In genomic region chr10:108904371-108904770, GRCm38 (mm10) we compare ENCODE assay signal across 16 mouse cellular contexts.
"Had no signal": no experiment of that assay in that cellular context is flagged by ENCODE, and none has a peak within 500 bp of the region (broad histone marks: within the 10 kb centered on the region; RNA-seq: fewer than 3 reads in every experiment).

No protein-coding gene starts in this region.

- H3K27me3 ChIP-seq: limb, embryonic 13.5 days; midbrain, embryonic 13.5 days; neural tube, embryonic 15.5 days had no signal

- H3K9me3 ChIP-seq: limb, embryonic 13.5 days; midbrain, embryonic 13.5 days; neural tube, embryonic 15.5 days had no signal

- H3K36me3 ChIP-seq: limb, embryonic 13.5 days; midbrain, embryonic 13.5 days had no signal

- H3K4me1 ChIP-seq: limb, embryonic 13.5 days; midbrain, embryonic 13.5 days; neural tube, embryonic 15.5 days had no signal

- DNase-seq: kidney, adult 11 months; kidney, adult 9 months; kidney, postnatal 36 days; left cerebral cortex, postnatal 4 days; lung, adult 18-20 months; right cerebral cortex, adult 18-20 months; right cerebral cortex, postnatal 25 days; thymus, adult 18-20 months; thymus, postnatal 14 days had no signal

- H3K4me3 ChIP-seq: limb, embryonic 13.5 days; midbrain, embryonic 13.5 days; myocyte; neural tube, embryonic 15.5 days had no signal

- H3K9ac ChIP-seq: limb, embryonic 13.5 days; liver, embryonic 14.5 days; midbrain, embryonic 13.5 days; neural tube, embryonic 15.5 days had no signal

- ATAC-seq: midbrain, embryonic 13.5 days had no signal

- H3K27ac ChIP-seq: kidney, postnatal 0 days; limb, embryonic 13.5 days; liver, embryonic 14.5 days; midbrain, embryonic 13.5 days; neural tube, embryonic 15.5 days; stomach, postnatal 0 days had no signal

- H3K4me2 ChIP-seq: limb, embryonic 13.5 days; midbrain, embryonic 13.5 days; neural tube, embryonic 15.5 days had no signal
